Mouse (Mus musculus) MEL (cell line): Measurements from ENCODE around the gene Kalrn.

Experiments used
- CTCF ChIP-seq, 3 experiments: IDR thresholded peaks in 2 of 3; conservative IDR thresholded peaks in 1 of 3; 2 replicates each; pipeline ENCODE4 v1.5.1; 2011 to 2012; ENCODE audit warnings: low read length in 3 of 3, low read depth in 2 of 3, mild to moderate bottlenecking in 2 of 3, improper control_type of control experiment in 1 of 3, inconsistent platforms in 1 of 3, mixed read lengths in 1 of 3, moderate library complexity in 1 of 3; ENCODE audit not compliant: control insufficient read depth in 1 of 3, insufficient read depth in 1 of 3, poor library complexity in 1 of 3, severe bottlenecking in 1 of 3
- EP300 ChIP-seq, 2 experiments: IDR thresholded peaks; 2 replicates each; pipeline ENCODE4 v1.6.1; 2011; ENCODE audit warnings: improper control_type of control experiment in 2 of 2, low read length in 2 of 2, low read depth in 1 of 2, mild to moderate bottlenecking in 1 of 2
- NRF1 ChIP-seq: IDR thresholded peaks from 2 replicates; pipeline ENCODE4 v1.6.1; 2014; ENCODE audit warnings: low read depth, mild to moderate bottlenecking, inconsistent platforms, low read length, improper control_type of control experiment, moderate library complexity; ENCODE audit not compliant: poor library complexity, insufficient read depth, severe bottlenecking
- POLR2A ChIP-seq, 2 experiments: IDR thresholded peaks; 2 replicates each; pipeline ENCODE4 v1.6.1; 2011 to 2012; ENCODE audit warnings: low read length in 2 of 2, mild to moderate bottlenecking in 2 of 2, control low read depth in 1 of 2, improper control_type of control experiment in 1 of 2, low read depth in 1 of 2, moderate library complexity in 1 of 2; ENCODE audit not compliant: control insufficient read depth in 1 of 2, insufficient read depth in 1 of 2, poor library complexity in 1 of 2
- RAD21 ChIP-seq: IDR thresholded peaks from 2 replicates; pipeline ENCODE4 v1.6.1; 2011; ENCODE audit warnings: mild to moderate bottlenecking, low read depth, low read length, improper control_type of control experiment
- TCF12 ChIP-seq: IDR thresholded peaks from 2 replicates; pipeline ENCODE4 v1.6.1; 2014; ENCODE audit warnings: low read depth, mild to moderate bottlenecking, inconsistent platforms, low read length, improper control_type of control experiment, moderate library complexity
- USF1 ChIP-seq: IDR thresholded peaks from 2 replicates; pipeline ENCODE4 v1.6.1; 2014; ENCODE audit warnings: low read depth, mild to moderate bottlenecking, inconsistent platforms, low read length, improper control_type of control experiment, moderate library complexity
- USF2 ChIP-seq, 2 experiments: IDR thresholded peaks; 2 replicates each; pipeline ENCODE4 v1.6.1; 2011 to 2012; ENCODE audit warnings: improper control_type of control experiment in 2 of 2, low read length in 2 of 2, borderline replicate concordance in 1 of 2, inconsistent platforms in 1 of 2, low read depth in 1 of 2, mild to moderate bottlenecking in 1 of 2; ENCODE audit not compliant: insufficient read depth in 1 of 2

- TF ChIP-seq CTCF (IDR thresholded peaks at IDR 0.05 in 2 of 3, conservative IDR thresholded peaks at IDR 0.05 in 1 of 3; ENCODE audit: control insufficient read depth in 1 of 3, insufficient read depth in 1 of 3, low read depth in 2 of 3, low read length in 3 of 3, poor library complexity in 1 of 3, severe bottlenecking in 1 of 3) = no peak
- TF ChIP-seq USF1 = no peak
- TF ChIP-seq NRF1 = no peak
- TF ChIP-seq EP300 (IDR thresholded peaks at IDR 0.05; ENCODE audit: low read depth in 1 of 2, low read length in 2 of 2) = no peak
- TF ChIP-seq USF2 (IDR thresholded peaks at IDR 0.05; ENCODE audit: borderline replicate concordance in 1 of 2, insufficient read depth in 1 of 2, low read depth in 1 of 2, low read length in 2 of 2) = no peak
- TF ChIP-seq POLR2A (IDR thresholded peaks at IDR 0.05; ENCODE audit: control insufficient read depth in 1 of 2, insufficient read depth in 1 of 2, low read depth in 1 of 2, low read length in 2 of 2, poor library complexity in 1 of 2) = no peak
- TF ChIP-seq RAD21 = no peak
- TF ChIP-seq TCF12 = no peak
These were observed 275.2 kb downstream of the Kalrn start for GRCm38 (mm10) chr16:34297911-34298682.
